In the genomic region with DNA sequence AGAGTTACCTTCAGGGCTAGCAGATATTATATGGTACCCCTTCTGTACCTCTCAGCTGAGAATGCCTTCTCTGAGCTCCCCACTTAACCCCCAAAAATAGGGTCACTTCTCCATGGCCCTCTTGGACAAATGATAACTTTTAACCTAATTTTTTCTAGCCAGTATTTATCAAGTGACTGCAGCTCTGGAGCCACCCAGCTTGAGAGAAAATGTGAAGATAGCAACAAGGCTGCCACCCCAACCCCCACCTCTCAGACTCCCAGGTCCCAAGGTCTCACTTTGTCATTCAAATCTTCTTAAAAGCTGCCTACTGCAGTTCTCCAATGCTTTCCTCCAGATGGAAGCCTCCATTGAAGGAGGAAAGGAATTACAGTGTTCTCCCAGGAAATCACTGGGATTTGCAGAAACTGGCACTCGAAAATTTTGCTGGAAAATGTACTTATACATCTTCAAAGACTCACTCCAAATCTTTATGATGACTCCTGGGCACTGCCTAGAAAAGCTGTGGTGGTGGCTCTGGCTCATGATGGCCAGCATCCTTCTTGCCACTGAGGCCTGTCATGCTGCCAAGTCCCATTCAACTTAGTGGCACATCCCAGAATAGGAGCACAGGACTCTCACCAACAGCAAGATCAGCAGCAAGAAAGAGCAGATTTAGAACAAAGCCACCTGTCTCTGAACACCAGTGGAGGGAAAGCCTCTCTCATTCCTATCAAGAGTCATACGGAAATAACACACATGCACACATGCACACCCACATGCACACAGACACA, we compare ENCODE assay signal across 21 mouse cellular contexts.
DNase-seq lines count a peak whose midpoint lies in the region; ATAC-seq lines count a peak whose summit lies in the region.
"Had no signal": no experiment of that assay in that cellular context is flagged by ENCODE, and none has a peak within 500 bp of the region (broad histone marks: within the 10 kb centered on the region; RNA-seq: fewer than 3 reads in every experiment).

No protein-coding gene starts in this region.

- no peaks in the 10 kb centered on the region for H3K9me3 ChIP-seq in heart, embryonic 11.5 days (replicated peaks; ENCODE audit: control insufficient read depth, low read length)
- H3K9me3 ChIP-seq: embryonic facial prominence, embryonic 15.5 days; forebrain, embryonic 15.5 days; hindbrain, embryonic 12.5 days had no signal

- H3K9ac ChIP-seq in heart, embryonic 11.5 days (ENCODE audit: low read depth, low read length) = no peak overlapping the region
- H3K9ac ChIP-seq: embryonic facial prominence, embryonic 15.5 days; forebrain, embryonic 15.5 days; hindbrain, embryonic 12.5 days had no signal

- H3K4me1 ChIP-seq in heart, embryonic 11.5 days (ENCODE audit: control insufficient read depth, insufficient read depth, low read length) = peaks cover 4% of the 10 kb centered on the region; the same call in 1 of the 2 replicates
- H3K4me1 ChIP-seq: hindbrain, embryonic 12.5 days had no signal

- H3K27me3 ChIP-seq in heart, embryonic 11.5 days (ENCODE audit: control insufficient read depth, insufficient read depth, low read length) = no peaks in the 10 kb centered on the region
- H3K27me3 ChIP-seq: embryonic facial prominence, embryonic 15.5 days; forebrain, embryonic 15.5 days; hindbrain, embryonic 12.5 days; Patski had no signal

- no peak overlapping the region for H3K4me2 ChIP-seq in heart, embryonic 11.5 days
- H3K4me2 ChIP-seq: embryonic facial prominence, embryonic 15.5 days; forebrain, embryonic 15.5 days; hindbrain, embryonic 12.5 days had no signal

- peak; percentile 63 to 70 for DNase-seq in cerebellum, postnatal 14 days
- no peak for DNase-seq in cerebellum, adult 9-10 months
- peak; percentile 79 for DNase-seq in heart, adult 11 months
- peak; percentile 38 for DNase-seq in right cerebral cortex, adult 18-20 months
- DNase-seq in right cerebral cortex, postnatal 25 days = no peak
- peak; percentile 60 for DNase-seq in brain, adult 2 months (ENCODE audit: low read depth, low spot score)
- DNase-seq in adrenal gland, postnatal 25 days = no peak
- DNase-seq: adrenal gland, adult 8-10 months; gastrocnemius, adult 2 months; gastrocnemius, postnatal 25 days; heart, postnatal 10 days; heart, postnatal 4 days; kidney, adult 18-20 months had no signal

- no peak overlapping the region for H3K27ac ChIP-seq in heart, embryonic 11.5 days (ENCODE audit: low read depth, low read length)
- H3K27ac ChIP-seq: embryonic facial prominence, embryonic 15.5 days; forebrain, embryonic 15.5 days; gastrocnemius, adult 2 months; hindbrain, embryonic 12.5 days had no signal

- ATAC-seq in heart, embryonic 11.5 days (replicated peaks; ENCODE audit: insufficient number of reproducible peaks, low FRiP score, low TSS enrichment) = no peak
- ATAC-seq: forebrain, embryonic 15.5 days; hindbrain, embryonic 16.5 days; inflammation-experienced regulatory T-cells, adult 6 months; Patski had no signal

- no peak overlapping the region for H3K4me3 ChIP-seq in heart, embryonic 11.5 days (ENCODE audit: low read depth, low read length)
- H3K4me3 ChIP-seq: embryonic facial prominence, embryonic 15.5 days; erythroblast, embryonic 14.5 days; forebrain, embryonic 15.5 days; gastrocnemius, adult 2 months; hindbrain, embryonic 12.5 days had no signal

- WGBS in heart, embryonic 11.5 days (ENCODE audit: insufficient replicate concordance) = 75% methylated on average over 2 of the region's 2 CpGs

- H3K36me3 ChIP-seq in heart, embryonic 11.5 days (ENCODE audit: control insufficient read depth, insufficient read depth, low read length) = no peaks in the 10 kb centered on the region
- H3K36me3 ChIP-seq: embryonic facial prominence, embryonic 15.5 days; forebrain, embryonic 15.5 days; hindbrain, embryonic 12.5 days had no signal

Comparison
In these comparisons a context has a peak if more than half of its experiments do, and no peak if none do; other contexts are left out.
1. DNase-seq: peak in cerebellum, postnatal 14 days (2 of 2), heart, adult 11 months (single experiment), right cerebral cortex, adult 18-20 months (single experiment) and brain, adult 2 months (single experiment); none in cerebellum, adult 9-10 months (single experiment), right cerebral cortex, postnatal 25 days (single experiment) and adrenal gland, postnatal 25 days (single experiment).